Mouse (Mus musculus): ENCODE measurements around the gene Elmo1. TPM values are rescaled to one million over a fixed set of nuclear protein-coding genes. Genes with fewer than 3 reads are reported as not detected.
"Not testable (repeated sequence)": the region's sequence is repeated elsewhere in the genome, so short reads cannot be mapped to it uniquely, and the experiment has no call there.

The Elmo1 gene
- polyA plus RNA-seq, 1 experiment from 2014 or later = 37.1 TPM

DNA sequence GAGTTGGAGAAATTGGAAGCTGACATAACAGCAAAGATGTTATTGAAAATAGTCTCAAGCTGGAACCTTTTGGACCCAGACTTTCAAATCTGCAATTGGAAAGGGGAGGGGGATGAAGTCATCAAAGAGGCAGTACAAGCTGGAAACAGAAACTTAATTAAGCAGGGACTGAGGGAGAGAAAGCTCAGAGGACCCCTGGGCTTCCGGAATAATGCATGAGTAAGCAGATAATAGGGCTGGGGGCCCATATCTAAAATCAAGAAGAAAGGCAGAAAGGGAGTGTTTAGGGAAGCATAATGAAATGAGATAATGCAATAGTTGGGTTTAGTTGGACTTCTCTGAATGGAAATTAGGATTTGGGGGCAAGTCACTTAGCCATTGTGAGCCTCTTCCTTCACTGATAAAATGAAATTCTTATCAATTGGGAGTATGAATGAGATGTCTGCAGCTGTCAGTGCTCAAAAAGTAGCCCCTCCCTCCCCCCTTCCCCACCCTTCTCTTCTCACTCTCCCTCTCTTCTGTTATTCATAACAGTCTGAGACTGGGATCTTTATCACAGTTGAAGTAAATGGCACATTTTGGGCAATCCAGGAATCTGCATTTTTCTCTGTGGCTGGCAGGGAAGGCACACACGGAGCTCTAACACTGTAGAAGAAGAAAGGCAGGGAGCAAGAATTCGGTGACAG lies 518.8 kb downstream of the Elmo1 start:
- WGBS = 49% methylated on average over 3 of the region's 3 CpGs
- Histone ChIP-seq H3K27ac (no peak overlapping the region), H3K9me3 (no peaks in the 10 kb centered on the region), H3K4me3 (no peak overlapping the region), H3K4me1 (no peaks in the 10 kb centered on the region), H3K4me2 (no peak overlapping the region), H3K27me3 (no peaks in the 10 kb centered on the region), H3K36me3 (peaks cover 5% of the 10 kb centered on the region; the same call in 1 of the 2 replicates), H3K9ac (no peak overlapping the region)
- ATAC-seq (ENCODE audit: borderline replicate concordance, extremely low read depth, low FRiP score, low TSS enrichment) = no peak

DNA sequence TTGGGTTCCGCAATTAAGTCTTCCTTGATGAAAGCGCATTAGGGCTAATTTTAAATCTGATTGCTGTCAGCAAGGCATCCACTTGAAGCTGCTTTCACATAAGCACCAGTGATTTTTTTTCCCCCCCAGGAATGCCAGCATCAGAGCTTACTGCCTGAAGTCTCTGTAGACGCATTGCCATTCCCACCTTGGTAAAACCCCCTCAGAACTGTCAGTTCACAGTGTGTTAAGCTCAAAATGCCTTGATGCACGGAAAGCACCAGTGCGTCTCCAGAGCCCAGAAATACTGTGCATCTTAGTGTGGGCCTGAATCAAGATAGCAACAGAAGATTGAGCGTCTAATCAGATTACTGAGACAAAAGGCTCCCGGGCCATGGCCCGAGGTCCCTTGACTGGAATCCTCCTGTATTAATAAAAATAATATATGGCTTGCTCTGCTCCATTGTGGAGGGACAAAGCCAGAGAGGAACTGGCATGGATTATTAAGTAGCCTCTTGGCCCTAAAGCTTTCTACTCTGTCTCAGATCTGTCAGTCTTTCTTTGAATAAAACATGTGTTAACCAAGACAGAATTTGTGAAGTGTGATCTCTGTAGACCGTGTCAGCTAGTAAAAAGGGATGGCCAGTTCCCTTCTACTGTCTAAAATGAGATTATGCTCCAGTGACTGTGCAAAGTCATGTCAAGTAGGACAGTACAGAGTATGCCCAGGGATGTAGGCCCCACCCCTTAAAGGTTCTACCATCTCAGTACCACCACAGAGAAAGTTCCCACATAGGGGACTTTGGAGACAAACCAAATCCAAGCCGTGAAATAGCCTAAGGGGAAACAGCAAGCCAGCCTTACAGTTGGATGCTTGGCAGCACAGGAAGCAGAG lies 525.4 kb downstream of the Elmo1 start:
- H3K27me3 ChIP-seq = no peaks in the 10 kb centered on the region
- H3K4me3 ChIP-seq = no peak overlapping the region
- no peaks in the 10 kb centered on the region for H3K9me3 ChIP-seq
- 82% methylated on average over 10 of the region's 10 CpGs for WGBS
- H3K4me1 ChIP-seq = no peaks in the 10 kb centered on the region
- no peak overlapping the region for H3K9ac ChIP-seq
- no peak for ATAC-seq (ENCODE audit: borderline replicate concordance, extremely low read depth, low FRiP score, low TSS enrichment)
- no peaks in the 10 kb centered on the region for H3K36me3 ChIP-seq
- no peak overlapping the region for H3K4me2 ChIP-seq
- no peak overlapping the region for H3K27ac ChIP-seq

GRCm38 (mm10) chr13:20619946-20620345 lies 529.5 kb downstream of the Elmo1 start:
- Histone ChIP-seq H3K27me3 (no peaks in the 10 kb centered on the region), H3K9ac (no peak overlapping the region), H3K4me2 (no peak overlapping the region), H3K4me1 (no peaks in the 10 kb centered on the region), H3K9me3 (no peaks in the 10 kb centered on the region), H3K27ac (no peak overlapping the region), H3K4me3 (no peak overlapping the region), H3K36me3 (no peaks in the 10 kb centered on the region)
- WGBS = 80% methylated on average over 5 of the region's 5 CpGs
- no peak for ATAC-seq (ENCODE audit: borderline replicate concordance, extremely low read depth, low FRiP score, low TSS enrichment)

- no peak overlapping the region for H3K4me2 ChIP-seq
- H3K27me3 ChIP-seq = no peaks in the 10 kb centered on the region
- H3K4me1 ChIP-seq = no peaks in the 10 kb centered on the region
- no peak for ATAC-seq (ENCODE audit: borderline replicate concordance, extremely low read depth, low FRiP score, low TSS enrichment)
- H3K9ac ChIP-seq = no peak overlapping the region
- WGBS = 62% methylated on average over 7 of the region's 7 CpGs
- no peaks in the 10 kb centered on the region for H3K9me3 ChIP-seq
- no peak overlapping the region for H3K4me3 ChIP-seq
- no peaks in the 10 kb centered on the region for H3K36me3 ChIP-seq
- no peak overlapping the region for H3K27ac ChIP-seq
These were observed 532.9 kb downstream of the Elmo1 start for GRCm38 (mm10) chr13:20623071-20623850.

GRCm38 (mm10) chr13:20627796-20628195 lies 537.4 kb downstream of the Elmo1 start:
- no peak overlapping the region for H3K4me2 ChIP-seq
- H3K36me3 ChIP-seq = no peaks in the 10 kb centered on the region
- H3K27ac ChIP-seq = no peak overlapping the region
- H3K4me3 ChIP-seq = no peak overlapping the region
- no peak overlapping the region for H3K9ac ChIP-seq
- WGBS = 79% methylated on average over 6 of the region's 6 CpGs
- ATAC-seq (ENCODE audit: borderline replicate concordance, extremely low read depth, low FRiP score, low TSS enrichment) = no peak
- H3K9me3 ChIP-seq = no peaks in the 10 kb centered on the region
- H3K27me3 ChIP-seq = no peaks in the 10 kb centered on the region
- no peaks in the 10 kb centered on the region for H3K4me1 ChIP-seq

DNA sequence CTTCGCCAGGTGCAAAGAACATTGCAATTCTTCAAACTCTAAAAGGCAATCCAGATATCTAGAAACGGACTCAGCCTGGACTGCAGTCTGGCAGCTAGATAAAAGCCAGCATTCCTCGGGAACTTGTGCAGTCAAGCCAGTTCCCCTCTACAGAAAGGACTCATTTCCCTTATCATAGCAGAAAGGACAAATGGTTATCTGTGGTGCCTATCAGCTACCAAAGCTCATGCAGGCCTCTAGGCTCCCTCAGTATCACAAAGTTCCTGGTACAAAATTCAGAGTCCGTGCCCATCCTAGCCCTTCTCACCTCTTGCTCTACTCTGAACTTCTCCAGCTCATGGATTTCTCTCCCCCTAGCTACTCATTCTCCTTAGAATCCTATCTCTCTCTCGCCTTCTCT lies 542.1 kb downstream of the Elmo1 start:
- ATAC-seq (ENCODE audit: borderline replicate concordance, extremely low read depth, low FRiP score, low TSS enrichment) = no peak
- WGBS = 45% methylated on average over 5 of the region's 5 CpGs
- Histone ChIP-seq H3K4me1 (no peaks in the 10 kb centered on the region), H3K27me3 (no peaks in the 10 kb centered on the region), H3K4me3 (no peak overlapping the region), H3K9me3 (no peaks in the 10 kb centered on the region), H3K9ac (no peak overlapping the region), H3K27ac (no peak overlapping the region), H3K36me3 (no peaks in the 10 kb centered on the region), H3K4me2 (no peak overlapping the region)

DNA sequence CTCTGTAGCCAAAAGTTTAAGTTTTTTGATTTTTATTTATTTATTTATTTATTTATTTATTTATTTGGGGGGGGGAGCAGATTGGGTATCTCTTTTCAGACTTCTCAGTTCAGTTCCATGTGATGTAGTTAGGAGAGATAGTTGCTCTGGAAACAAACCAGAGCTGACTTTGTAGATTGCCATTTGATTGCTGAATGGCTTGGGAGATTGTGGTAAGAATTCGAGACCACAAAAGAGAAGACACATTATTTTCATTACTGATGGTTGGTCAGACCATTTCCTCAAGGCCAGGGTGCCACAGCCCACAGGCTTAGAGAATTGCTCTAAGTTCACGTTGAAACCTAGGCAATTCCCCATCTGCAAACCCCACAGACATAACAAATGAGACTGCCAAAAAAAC lies 544.3 kb downstream of the Elmo1 start:
- H3K36me3 ChIP-seq; H3K4me3 ChIP-seq; H3K9me3 ChIP-seq; ATAC-seq (ENCODE audit: borderline replicate concordance, extremely low read depth, low FRiP score, low TSS enrichment); H3K4me1 ChIP-seq; H3K4me2 ChIP-seq; H3K9ac ChIP-seq; H3K27me3 ChIP-seq; H3K27ac ChIP-seq: not testable (repeated sequence)
- WGBS = 60% methylated on average over 2 of the region's 2 CpGs

DNA sequence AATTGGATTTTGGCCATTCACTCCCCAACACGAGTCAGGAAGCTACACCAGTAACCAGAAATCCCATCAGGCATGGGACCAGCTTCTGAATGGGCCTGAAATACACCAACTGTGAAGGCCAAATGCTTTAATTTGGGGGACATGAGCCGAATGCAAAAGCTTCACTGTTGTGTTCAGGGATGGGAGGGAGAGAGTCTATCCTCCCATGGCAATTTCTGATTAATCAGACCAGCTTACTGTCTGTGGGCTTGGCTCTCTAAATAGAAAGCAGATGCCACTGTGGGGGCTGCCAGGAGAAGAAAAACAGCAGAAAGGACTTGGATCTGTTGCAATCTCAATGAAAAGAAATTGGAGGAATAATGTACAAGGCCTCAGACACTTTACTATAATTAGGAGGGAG lies 545.2 kb downstream of the Elmo1 start:
- WGBS = 61% methylated on average over 2 of the region's 2 CpGs

More for the DNA sequence above, 545.2 kb downstream of the Elmo1 start:
- Histone ChIP-seq H3K9me3 (no peaks in the 10 kb centered on the region), H3K4me3 (no peak overlapping the region), H3K4me1 (no peaks in the 10 kb centered on the region), H3K27ac (no peak overlapping the region), H3K36me3 (no peaks in the 10 kb centered on the region), H3K27me3 (no peaks in the 10 kb centered on the region), H3K4me2 (no peak overlapping the region), H3K9ac (no peak overlapping the region)
- no peak for ATAC-seq (ENCODE audit: borderline replicate concordance, extremely low read depth, low FRiP score, low TSS enrichment)
